Mouse (Mus musculus) lung, adult 10 weeks (tissue): ENCODE data around the gene B230118H07Rik. TPM values are rescaled to one million over a fixed set of nuclear protein-coding genes. Genes with fewer than 3 reads are reported as not detected.

ENCODE experiments used
- polyA plus RNA-seq: library from polyadenylated mRNA; stranded (reverse); fragments of 350-450 nt; fragmentation: Illumina TruSeq; extraction: RNeasy Lipid Tissue Mini Kit (QIAGEN cat#74804); gene quantifications from one replicate; pipeline ENCODE4 v1.2.3, GENCODE M21; 2014; ENCODE audit warnings: low read depth, low replicate concordance; ENCODE audit not compliant: insufficient read depth

B230118H07Rik gene
- polyA plus RNA-seq: 34.0 TPM

DNA sequence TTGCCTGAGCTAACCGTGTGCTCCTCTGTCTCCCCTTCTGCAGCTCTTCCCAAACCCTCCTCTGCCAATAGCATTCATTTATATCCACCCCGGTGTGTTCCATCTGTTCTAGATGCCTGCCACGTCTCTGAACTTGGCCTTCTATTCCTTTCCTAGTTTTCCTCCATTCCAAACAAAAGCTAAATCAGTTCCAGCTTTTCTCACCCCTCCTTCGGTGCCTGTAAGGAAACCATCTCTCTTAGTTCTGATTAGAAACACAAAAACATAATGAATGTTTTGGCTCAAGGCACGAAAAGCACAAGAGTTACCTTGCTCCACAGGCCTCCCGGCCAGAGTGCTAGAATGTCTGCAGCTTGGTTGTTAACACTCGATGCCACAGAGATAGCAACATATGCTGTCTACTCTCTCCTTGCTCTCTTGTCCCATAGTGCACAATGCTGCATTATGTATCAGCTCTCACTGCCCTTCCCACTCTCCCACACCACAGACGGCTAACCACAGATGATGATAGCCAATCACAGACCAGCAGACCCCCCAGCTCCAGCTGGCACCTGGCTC lies at the start of gene B230118H07Rik, which contains the start of gene Rag1:
B230118H07Rik (minus strand) TSS at position 419 of the 558 bp plus-strand sequence.
Rag1 (minus strand) TSS at position 388 of the 558 bp plus-strand sequence.

DNA sequence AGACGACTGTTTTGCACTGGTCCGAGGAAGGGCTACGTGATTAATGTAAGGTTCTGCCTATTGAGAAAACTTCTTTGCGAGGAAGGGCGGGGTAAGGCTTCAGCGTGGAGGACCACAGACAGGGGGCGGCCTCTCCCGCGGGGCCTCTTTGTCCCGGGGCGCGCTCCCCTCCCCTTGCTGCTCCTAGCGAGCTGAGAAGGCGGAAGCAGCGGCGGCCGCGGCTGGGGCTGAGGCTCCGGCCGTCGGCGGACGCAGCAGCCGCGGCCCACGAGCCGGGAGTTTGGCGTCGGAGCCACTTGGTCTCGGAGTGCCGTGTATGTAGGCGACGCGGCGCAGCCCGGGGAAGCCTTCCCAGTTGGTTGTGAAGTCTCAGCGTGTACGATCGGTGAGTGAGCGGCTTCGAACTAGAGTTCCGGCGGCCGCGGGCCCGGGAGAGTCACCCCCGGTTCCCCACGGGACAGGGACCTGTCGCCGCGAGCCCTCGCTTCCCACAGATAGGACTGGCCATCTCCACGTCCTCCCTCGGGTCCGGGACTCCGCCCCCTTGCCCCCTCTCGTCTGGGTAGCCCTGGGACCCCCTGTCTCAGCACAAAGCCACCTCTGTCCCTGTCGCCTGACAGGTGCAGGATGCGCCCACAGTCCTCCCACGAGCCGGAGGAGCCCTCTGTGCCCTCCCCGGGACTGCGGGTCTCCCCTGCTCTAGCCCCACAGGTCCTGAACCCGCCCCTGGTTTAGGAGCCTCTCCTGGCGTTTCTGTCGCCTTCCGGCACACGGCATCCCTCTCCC lies 29.1 kb upstream of the B230118H07Rik start, which contains the start of gene Traf6:
Traf6 (plus strand) TSS at position 194 of the 786 bp plus-strand sequence.

DNA sequence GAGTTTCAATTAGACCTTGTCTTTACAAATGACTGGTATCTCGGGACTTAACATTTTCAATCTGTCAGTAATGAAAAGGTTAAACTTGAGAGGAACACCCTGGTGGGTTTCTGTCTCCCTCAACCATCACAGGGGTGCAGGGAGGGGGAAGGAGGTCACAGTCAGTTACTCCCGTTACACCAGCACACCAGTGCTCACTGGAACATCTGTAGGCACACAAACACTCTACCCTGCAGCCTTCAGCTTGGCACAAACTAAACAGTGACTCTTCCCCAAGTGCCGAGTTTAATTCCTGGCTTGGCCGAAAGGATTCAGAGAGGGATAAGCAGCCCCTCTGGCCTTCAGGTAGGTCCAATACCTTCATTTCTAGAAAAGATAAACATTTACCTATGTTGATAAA lies 24.8 kb downstream of the B230118H07Rik start, which contains the start of gene Rag2:
Rag2 (plus strand) TSS at position 193 of the 400 bp plus-strand sequence.

Other genes starting within 250 kb of the B230118H07Rik start
- gene Rag2, start 24.8 kb downstream of the B230118H07Rik start, polyA plus RNA-seq: not detected
- gene Rag1, start within 50 bp of the B230118H07Rik start, polyA plus RNA-seq: not detected
- 5.7 TPM for gene Traf6, start 28.9 kb upstream of the B230118H07Rik start, polyA plus RNA-seq
- gene Prr5l, start 233.5 kb upstream of the B230118H07Rik start, polyA plus RNA-seq: 8.9 TPM
- gene Commd9, start 236.7 kb upstream of the B230118H07Rik start, polyA plus RNA-seq: 31.8 TPM